Mouse (Mus musculus) spleen, adult 2 months (tissue): ENCODE measurements at regions not wholly inside any gene's neighbourhood (a gene's known extent, or its start where the extent isn't known, plus 50 kb on each side); places are given as distances from the start of the nearest gene placed in this dataset.

ENCODE experiments used
- CTCF ChIP-seq: fragments of 200-500 bp; IDR thresholded peaks from 2 replicates; pipeline ENCODE4 v1.5.1; 2011; ENCODE audit warnings: mild to moderate bottlenecking, inconsistent platforms; ENCODE audit not compliant: insufficient read depth, insufficient read length, insufficient replicate concordance; ENCODE audit errors: extremely low read depth
- POLR2A ChIP-seq: fragments of 200-500 bp; IDR thresholded peaks from 2 replicates; pipeline ENCODE4 v1.6.1; 2011; ENCODE audit warnings: low read depth, low read length, inconsistent platforms

- TF ChIP-seq CTCF (no peak), POLR2A (no peak)
Observed at GRCm38 (mm10) chr1:189513358-189513757, 111.3 kb upstream of the Kcnk2 start.
